Mouse (Mus musculus): ENCODE measurements around the gene Grem1. TPM values are rescaled to one million over a fixed set of nuclear protein-coding genes. Genes with fewer than 3 reads are reported as not detected.

Grem1 gene
- 0.08 TPM in 1 of 2 replicates, not detected in the other for polyA plus RNA-seq (2015; fragmentation: Nextera tagmentation; extraction: Ambion mirVana)

DNA sequence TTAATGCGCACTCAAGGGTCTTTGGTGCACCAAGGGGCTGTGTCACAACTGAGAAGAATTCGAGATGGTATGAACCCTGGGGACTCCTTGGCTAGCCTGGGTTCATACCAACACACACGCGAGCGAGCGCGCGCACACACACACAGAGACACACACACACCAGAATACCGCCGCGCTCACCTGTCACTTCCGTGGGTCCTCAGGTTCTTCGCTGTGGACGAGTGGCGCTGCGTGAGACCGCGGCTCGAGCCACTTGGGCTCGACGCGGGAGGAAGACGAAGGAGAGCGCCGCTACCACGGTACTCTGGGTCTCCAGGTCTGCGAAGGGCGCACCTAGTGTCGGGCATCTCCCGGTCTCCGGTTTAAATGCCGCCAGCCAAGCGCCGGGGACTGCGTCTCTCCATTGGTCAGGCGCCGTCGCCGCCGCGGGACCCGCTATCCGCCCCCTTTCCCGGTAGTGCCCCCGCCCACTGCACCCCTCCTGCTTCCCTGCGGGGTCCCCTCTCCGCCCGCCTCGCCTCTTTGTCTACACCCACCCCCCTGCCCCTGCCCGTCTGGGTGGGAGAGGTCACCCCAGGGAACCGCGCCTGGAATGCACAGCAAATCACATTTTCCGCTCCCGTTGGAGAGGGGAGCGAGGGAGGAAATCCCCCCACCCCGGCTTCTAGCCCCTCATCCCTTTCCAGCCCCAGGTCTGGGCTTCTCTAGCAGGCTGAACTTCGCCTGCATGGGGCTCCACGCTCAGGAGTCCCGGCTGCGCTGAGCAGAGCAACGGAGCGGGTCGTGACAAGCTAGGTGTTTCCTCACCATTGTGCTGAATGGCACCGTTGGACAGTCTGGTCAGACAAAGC lies at the start of gene Grem1:
TSS of gene Grem1 (minus strand) at position 336 of the 851 bp plus-strand sequence.
- no peak within 1 kb of the TSS for H3K9ac ChIP-seq (ENCODE audit: low read depth, low read length)
- no peaks in the 10 kb centered on the region for H3K4me1 ChIP-seq (ENCODE audit: control insufficient read depth, low read depth, low read length)
- ATAC-seq (ENCODE audit: low read depth) = no peak
- H3K4me3 ChIP-seq (ENCODE audit: low read depth, low read length) = peak within 1 kb of the TSS; percentile 15; the same call in 1 of the 2 replicates
- under 1% methylated on average over 63 of the region's 64 CpGs for WGBS (ENCODE audit: insufficient replicate concordance)
- H3K4me2 ChIP-seq (ENCODE audit: low read depth, low read length) = peak within 1 kb of the TSS; percentile 44
- no peak within 1 kb of the TSS for H3K27ac ChIP-seq (ENCODE audit: low read length)
- H3K36me3 ChIP-seq (ENCODE audit: control insufficient read depth, insufficient read depth) = no peaks in the 10 kb centered on the region
- peaks cover 25% of the 10 kb centered on the region for H3K27me3 ChIP-seq (ENCODE audit: control insufficient read depth, insufficient read depth, low read depth, low read length)
- H3K9me3 ChIP-seq (replicated peaks; ENCODE audit: control insufficient read depth, low read length) = no peaks in the 10 kb centered on the region

GRCm38 (mm10) chr2:113807640-113808039 lies 49.2 kb upstream of the Grem1 start:
- 21% methylated on average over 9 of the region's 9 CpGs for WGBS (ENCODE audit: insufficient replicate concordance)
- no peak for ATAC-seq (ENCODE audit: low read depth)
- no peaks in the 10 kb centered on the region for H3K4me1 ChIP-seq (ENCODE audit: control insufficient read depth, low read depth, low read length)
- H3K9ac ChIP-seq (ENCODE audit: low read depth, low read length) = no peak overlapping the region
- no peaks in the 10 kb centered on the region for H3K9me3 ChIP-seq (replicated peaks; ENCODE audit: control insufficient read depth, low read length)
- H3K27me3 ChIP-seq (ENCODE audit: control insufficient read depth, insufficient read depth, low read depth, low read length) = no peaks in the 10 kb centered on the region
- no peaks in the 10 kb centered on the region for H3K36me3 ChIP-seq (ENCODE audit: control insufficient read depth, insufficient read depth)
- H3K27ac ChIP-seq (ENCODE audit: low read length) = no peak overlapping the region
- no peak overlapping the region for H3K4me2 ChIP-seq (ENCODE audit: low read depth, low read length)
- no peak overlapping the region for H3K4me3 ChIP-seq (ENCODE audit: low read depth, low read length)

- H3K9me3 ChIP-seq (replicated peaks; ENCODE audit: control insufficient read depth, low read length) = no peaks in the 10 kb centered on the region
- H3K27ac ChIP-seq (ENCODE audit: low read length) = no peak overlapping the region
- no peak overlapping the region for H3K4me2 ChIP-seq (ENCODE audit: low read depth, low read length)
- no peak overlapping the region for H3K4me3 ChIP-seq (ENCODE audit: low read depth, low read length)
- no peaks in the 10 kb centered on the region for H3K36me3 ChIP-seq (ENCODE audit: control insufficient read depth, insufficient read depth)
- no peak for ATAC-seq (ENCODE audit: low read depth)
- 68% methylated on average over 10 of the region's 10 CpGs for WGBS (ENCODE audit: insufficient replicate concordance)
- H3K27me3 ChIP-seq (ENCODE audit: control insufficient read depth, insufficient read depth, low read depth, low read length) = no peaks in the 10 kb centered on the region
- no peaks in the 10 kb centered on the region for H3K4me1 ChIP-seq (ENCODE audit: control insufficient read depth, low read depth, low read length)
- no peak overlapping the region for H3K9ac ChIP-seq (ENCODE audit: low read depth, low read length)
Observed at GRCm38 (mm10) chr2:113806851-113807577, 48.6 kb upstream of the Grem1 start.

DNA sequence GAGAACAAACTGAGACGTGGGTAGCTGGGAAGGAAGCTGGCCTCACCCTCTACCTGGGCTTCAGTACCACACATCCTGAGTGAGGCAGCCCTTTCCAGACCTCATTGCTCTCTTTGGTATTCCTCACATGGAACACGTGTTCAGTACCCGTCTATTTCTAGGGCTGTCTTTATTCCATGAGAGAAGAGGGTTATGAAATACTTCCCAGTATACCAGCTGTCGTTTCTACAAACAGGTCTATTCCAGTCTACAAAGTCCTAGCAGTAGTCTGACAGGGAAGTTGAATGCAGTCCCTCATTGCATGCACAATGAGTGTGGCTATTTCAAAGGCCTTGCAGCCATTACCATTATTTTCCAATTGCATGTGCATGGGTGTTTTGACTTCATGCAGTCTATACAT lies 47.3 kb upstream of the Grem1 start:
- WGBS (ENCODE audit: insufficient replicate concordance) = 59% methylated on average over 4 of the region's 4 CpGs
- ATAC-seq (ENCODE audit: low read depth) = no peak

GRCm38 (mm10) chr2:113803753-113804152 lies 45.3 kb upstream of the Grem1 start:
- H3K27ac ChIP-seq (ENCODE audit: low read length) = no peak overlapping the region
- H3K4me1 ChIP-seq (ENCODE audit: control insufficient read depth, low read depth, low read length) = no peaks in the 10 kb centered on the region
- H3K36me3 ChIP-seq (ENCODE audit: control insufficient read depth, insufficient read depth) = no peaks in the 10 kb centered on the region
- no peaks in the 10 kb centered on the region for H3K9me3 ChIP-seq (replicated peaks; ENCODE audit: control insufficient read depth, low read length)
- H3K9ac ChIP-seq (ENCODE audit: low read depth, low read length) = no peak overlapping the region
- no peak overlapping the region for H3K4me3 ChIP-seq (ENCODE audit: low read depth, low read length)
- WGBS (ENCODE audit: insufficient replicate concordance) = 10% methylated on average over 1 of the region's 1 CpGs
- no peaks in the 10 kb centered on the region for H3K27me3 ChIP-seq (ENCODE audit: control insufficient read depth, insufficient read depth, low read depth, low read length)
- no peak for ATAC-seq (ENCODE audit: low read depth)
- no peak overlapping the region for H3K4me2 ChIP-seq (ENCODE audit: low read depth, low read length)

More for the DNA sequence above, 47.3 kb upstream of the Grem1 start:
- Histone ChIP-seq H3K9me3 (replicated peaks; ENCODE audit: control insufficient read depth, low read length) (no peaks in the 10 kb centered on the region), H3K9ac (ENCODE audit: low read depth, low read length) (no peak overlapping the region), H3K4me2 (ENCODE audit: low read depth, low read length) (no peak overlapping the region), H3K36me3 (ENCODE audit: control insufficient read depth, insufficient read depth) (no peaks in the 10 kb centered on the region), H3K27me3 (ENCODE audit: control insufficient read depth, insufficient read depth, low read depth, low read length) (no peaks in the 10 kb centered on the region), H3K4me1 (ENCODE audit: control insufficient read depth, low read depth, low read length) (no peaks in the 10 kb centered on the region), H3K27ac (ENCODE audit: low read length) (no peak overlapping the region), H3K4me3 (ENCODE audit: low read depth, low read length) (no peak overlapping the region)

- 66% methylated on average over 5 of the region's 5 CpGs for WGBS (ENCODE audit: insufficient replicate concordance)
- no peaks in the 10 kb centered on the region for H3K9me3 ChIP-seq (replicated peaks; ENCODE audit: control insufficient read depth, low read length)
- no peak overlapping the region for H3K4me3 ChIP-seq (ENCODE audit: low read depth, low read length)
- no peak overlapping the region for H3K27ac ChIP-seq (ENCODE audit: low read length)
- no peaks in the 10 kb centered on the region for H3K4me1 ChIP-seq (ENCODE audit: control insufficient read depth, low read depth, low read length)
- ATAC-seq (ENCODE audit: low read depth) = no peak
- H3K27me3 ChIP-seq (ENCODE audit: control insufficient read depth, insufficient read depth, low read depth, low read length) = no peaks in the 10 kb centered on the region
- H3K9ac ChIP-seq (ENCODE audit: low read depth, low read length) = no peak overlapping the region
- H3K36me3 ChIP-seq (ENCODE audit: control insufficient read depth, insufficient read depth) = no peaks in the 10 kb centered on the region
- H3K4me2 ChIP-seq (ENCODE audit: low read depth, low read length) = no peak overlapping the region
Observed at GRCm38 (mm10) chr2:113800846-113801245, 42.4 kb upstream of the Grem1 start.

DNA sequence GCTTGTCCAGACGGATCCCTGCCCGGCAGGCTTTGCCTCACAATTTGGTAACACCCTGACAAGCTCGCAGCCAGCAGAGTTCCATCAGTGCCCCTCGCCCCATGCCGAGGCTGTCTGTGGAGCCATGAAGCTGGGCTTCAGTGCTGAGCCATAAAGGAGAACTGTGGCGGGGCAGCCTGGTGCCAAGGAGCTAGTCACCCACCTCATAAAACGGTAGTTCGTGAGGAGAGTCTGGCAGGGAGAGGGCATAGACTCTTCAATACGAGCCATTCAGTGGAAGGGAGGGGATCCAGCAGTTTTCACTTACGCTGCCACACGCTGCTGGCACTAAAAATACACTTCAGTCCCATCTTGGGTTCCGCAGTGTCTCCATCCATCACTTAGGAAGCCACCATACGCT lies 40.2 kb upstream of the Grem1 start:
- ATAC-seq (ENCODE audit: low read depth) = no peak
- no peaks in the 10 kb centered on the region for H3K4me1 ChIP-seq (ENCODE audit: control insufficient read depth, low read depth, low read length)
- H3K4me3 ChIP-seq (ENCODE audit: low read depth, low read length) = no peak overlapping the region
- WGBS (ENCODE audit: insufficient replicate concordance) = 71% methylated on average over 13 of the region's 13 CpGs
- no peak overlapping the region for H3K4me2 ChIP-seq (ENCODE audit: low read depth, low read length)
- H3K36me3 ChIP-seq (ENCODE audit: control insufficient read depth, insufficient read depth) = no peaks in the 10 kb centered on the region
- no peaks in the 10 kb centered on the region for H3K27me3 ChIP-seq (ENCODE audit: control insufficient read depth, insufficient read depth, low read depth, low read length)
- no peaks in the 10 kb centered on the region for H3K9me3 ChIP-seq (replicated peaks; ENCODE audit: control insufficient read depth, low read length)
- no peak overlapping the region for H3K9ac ChIP-seq (ENCODE audit: low read depth, low read length)
- H3K27ac ChIP-seq (ENCODE audit: low read length) = no peak overlapping the region

DNA sequence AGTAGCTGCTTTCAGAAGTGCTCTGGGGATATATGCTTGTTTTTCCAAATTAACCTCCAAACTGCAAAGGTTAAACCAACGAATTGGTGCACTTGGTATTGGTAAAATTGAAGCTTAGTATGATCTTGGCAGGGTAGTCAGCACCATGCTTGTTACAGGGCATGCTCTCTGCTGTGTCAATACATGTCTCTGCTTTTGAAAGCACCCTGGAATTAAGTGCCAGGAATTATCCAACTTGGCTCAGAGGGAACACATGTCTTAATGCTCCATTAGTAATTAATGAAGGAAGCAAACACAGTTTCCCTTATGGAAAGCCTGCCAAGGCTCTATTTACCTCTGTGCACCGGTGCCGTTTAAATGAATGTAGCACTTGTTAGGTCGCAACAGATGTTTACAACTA lies 36.7 kb upstream of the Grem1 start:
- Histone ChIP-seq H3K9ac (ENCODE audit: low read depth, low read length) (no peak overlapping the region), H3K9me3 (replicated peaks; ENCODE audit: control insufficient read depth, low read length) (no peaks in the 10 kb centered on the region), H3K4me2 (ENCODE audit: low read depth, low read length) (no peak overlapping the region), H3K36me3 (ENCODE audit: control insufficient read depth, insufficient read depth) (no peaks in the 10 kb centered on the region), H3K4me3 (ENCODE audit: low read depth, low read length) (no peak overlapping the region), H3K27me3 (ENCODE audit: control insufficient read depth, insufficient read depth, low read depth, low read length) (no peaks in the 10 kb centered on the region), H3K4me1 (ENCODE audit: control insufficient read depth, low read depth, low read length) (no peaks in the 10 kb centered on the region), H3K27ac (ENCODE audit: low read length) (no peak overlapping the region)
- ATAC-seq (ENCODE audit: low read depth) = no peak
- WGBS (ENCODE audit: insufficient replicate concordance) = 67% methylated on average over 4 of the region's 4 CpGs

DNA sequence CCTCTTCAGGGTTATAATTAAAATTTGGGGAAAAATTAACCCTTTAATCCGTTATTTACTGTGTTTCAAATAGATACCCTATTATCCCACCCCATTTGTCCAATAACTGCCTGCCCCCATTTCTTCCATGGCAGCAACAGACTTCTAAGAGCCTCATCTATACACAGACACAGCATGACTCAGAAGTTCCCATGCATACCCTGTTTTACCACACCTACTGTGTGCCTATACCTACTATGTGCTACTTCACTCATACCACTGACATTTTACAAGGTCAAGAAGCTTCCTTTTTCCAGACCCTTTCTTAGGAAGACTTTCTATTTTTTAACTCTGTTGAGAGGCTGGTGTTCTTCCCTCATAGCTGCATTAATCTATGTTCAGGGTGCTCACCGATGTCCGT lies 35.1 kb upstream of the Grem1 start:
- Histone ChIP-seq H3K27me3 (ENCODE audit: control insufficient read depth, insufficient read depth, low read depth, low read length) (no peaks in the 10 kb centered on the region), H3K4me1 (ENCODE audit: control insufficient read depth, low read depth, low read length) (no peaks in the 10 kb centered on the region), H3K9ac (ENCODE audit: low read depth, low read length) (no peak overlapping the region), H3K4me2 (ENCODE audit: low read depth, low read length) (no peak overlapping the region), H3K36me3 (ENCODE audit: control insufficient read depth, insufficient read depth) (no peaks in the 10 kb centered on the region), H3K27ac (ENCODE audit: low read length) (no peak overlapping the region), H3K4me3 (ENCODE audit: low read depth, low read length) (no peak overlapping the region), H3K9me3 (replicated peaks; ENCODE audit: control insufficient read depth, low read length) (no peaks in the 10 kb centered on the region)
- ATAC-seq (ENCODE audit: low read depth) = no peak
- WGBS (ENCODE audit: insufficient replicate concordance) = 61% methylated on average over 3 of the region's 3 CpGs

All from liver, embryonic 16.5 days (tissue).